Mouse (Mus musculus): ENCODE measurements at regions not wholly inside any gene's neighbourhood (a gene's known extent, or its start where the extent isn't known, plus 50 kb on each side); places are given as distances from the start of the nearest gene placed in this dataset.
A peak's percentile ranks its signal among the peaks of the same experiment; 100 is the strongest.
"Not testable (repeated sequence)": the region's sequence is repeated elsewhere in the genome, so short reads cannot be mapped to it uniquely, and the experiment has no call there.

- no peak for DNase-seq (ENCODE audit: low spot score in 2 of 2)
- intact Hi-C loops (cut with DNase I): no loop called here
Observed at GRCm38 (mm10) chr6:103809986-103810341, 299.6 kb downstream of the Chl1 start.

- no peak for DNase-seq (ENCODE audit: low spot score in 2 of 2)
- intact Hi-C loops (cut with DNase I): no loop called here
Observed at GRCm38 (mm10) chr6:103810342-103811001, 300.1 kb downstream of the Chl1 start.

- intact Hi-C loops (cut with DNase I); DNase-seq (ENCODE audit: low spot score in 2 of 2): not testable (repeated sequence)
Observed at GRCm38 (mm10) chr6:103816396-103816795, 306.0 kb downstream of the Chl1 start.

- DNase-seq (ENCODE audit: low spot score in 2 of 2): no peak
- intact Hi-C loops (cut with DNase I): no loop called here
Observed at GRCm38 (mm10) chr6:103826042-103826441, 315.7 kb downstream of the Chl1 start.

- intact Hi-C loops (cut with DNase I): no loop called here
Observed at GRCm38 (mm10) chr6:103827623-103828022, 317.2 kb downstream of the Chl1 start.

GRCm38 (mm10) chr6:103828866-103829265 lies 318.5 kb downstream of the Chl1 start:
- intact Hi-C loops (cut with DNase I): no loop called here
- DNase-seq (ENCODE audit: low spot score in 2 of 2): no peak

More at GRCm38 (mm10) chr6:103827623-103828022, 317.2 kb downstream of the Chl1 start:
- DNase-seq (ENCODE audit: low spot score in 2 of 2): no peak

GRCm38 (mm10) chr6:103832301-103832700 lies 321.9 kb downstream of the Chl1 start:
- intact Hi-C loops (cut with DNase I): no loop called here
- DNase-seq (ENCODE audit: low spot score in 2 of 2): no peak

- no peak for DNase-seq (ENCODE audit: low spot score in 2 of 2)
Observed at GRCm38 (mm10) chr6:103832808-103833207, 322.4 kb downstream of the Chl1 start.

GRCm38 (mm10) chr6:103833501-103834132 lies 323.2 kb downstream of the Chl1 start:
- intact Hi-C loops (cut with DNase I): no loop called here
- peak; percentile 55 to 63 for DNase-seq (ENCODE audit: low spot score in 2 of 2)

More at GRCm38 (mm10) chr6:103832808-103833207, 322.4 kb downstream of the Chl1 start:
- intact Hi-C loops (cut with DNase I): no loop called here

- intact Hi-C loops (cut with DNase I): no loop called here
Observed at GRCm38 (mm10) chr6:103834726-103835229, 324.4 kb downstream of the Chl1 start.

GRCm38 (mm10) chr6:103859787-103860186 lies 349.4 kb downstream of the Chl1 start:
- DNase-seq (ENCODE audit: low spot score in 2 of 2): no peak
- intact Hi-C loops (cut with DNase I): no loop called here

More at GRCm38 (mm10) chr6:103834726-103835229, 324.4 kb downstream of the Chl1 start:
- no peak for DNase-seq (ENCODE audit: low spot score in 2 of 2)

- intact Hi-C loops (cut with DNase I): no loop called here
- no peak for DNase-seq (ENCODE audit: low spot score in 2 of 2)
Observed at GRCm38 (mm10) chr6:103893455-103893854, 383.1 kb downstream of the Chl1 start.

- DNase-seq (ENCODE audit: low spot score in 2 of 2): no peak
- intact Hi-C loops (cut with DNase I): no loop called here
Observed at GRCm38 (mm10) chr6:103924504-103924903, 414.1 kb downstream of the Chl1 start.

- intact Hi-C loops (cut with DNase I): no loop called here
- DNase-seq (ENCODE audit: low spot score in 2 of 2): peak; percentile 9 to 13
Observed at GRCm38 (mm10) chr6:103927094-103927493, 416.7 kb downstream of the Chl1 start.

GRCm38 (mm10) chr6:103940345-103940744 lies 430.0 kb downstream of the Chl1 start:
- intact Hi-C loops (cut with DNase I): no loop called here
- no peak for DNase-seq (ENCODE audit: low spot score in 2 of 2)

GRCm38 (mm10) chr6:103944361-103944760 lies 434.0 kb downstream of the Chl1 start:
- intact Hi-C loops (cut with DNase I): no loop called here
- DNase-seq (ENCODE audit: low spot score in 2 of 2): no peak

GRCm38 (mm10) chr6:103947474-103947873 lies 437.1 kb downstream of the Chl1 start:
- intact Hi-C loops (cut with DNase I): no loop called here

GRCm38 (mm10) chr6:103953134-103953771 lies 442.9 kb downstream of the Chl1 start:
- intact Hi-C loops (cut with DNase I): no loop called here
- no peak for DNase-seq (ENCODE audit: low spot score in 2 of 2)

More at GRCm38 (mm10) chr6:103947474-103947873, 437.1 kb downstream of the Chl1 start:
- DNase-seq (ENCODE audit: low spot score in 2 of 2): no peak

- no peak for DNase-seq (ENCODE audit: low spot score in 2 of 2)
Observed at GRCm38 (mm10) chr6:103959002-103959401, 448.6 kb downstream of the Chl1 start.

GRCm38 (mm10) chr6:103967811-103968420 lies 457.5 kb downstream of the Chl1 start:
- DNase-seq (ENCODE audit: low spot score in 2 of 2): no peak
- intact Hi-C loops (cut with DNase I): no loop called here

More at GRCm38 (mm10) chr6:103959002-103959401, 448.6 kb downstream of the Chl1 start:
- intact Hi-C loops (cut with DNase I): no loop called here
